Mouse (Mus musculus): ENCODE results near the gene Dock8.
A peak's percentile ranks its signal among the peaks of the same experiment; 100 is the strongest.

Dock8 gene

DNA sequence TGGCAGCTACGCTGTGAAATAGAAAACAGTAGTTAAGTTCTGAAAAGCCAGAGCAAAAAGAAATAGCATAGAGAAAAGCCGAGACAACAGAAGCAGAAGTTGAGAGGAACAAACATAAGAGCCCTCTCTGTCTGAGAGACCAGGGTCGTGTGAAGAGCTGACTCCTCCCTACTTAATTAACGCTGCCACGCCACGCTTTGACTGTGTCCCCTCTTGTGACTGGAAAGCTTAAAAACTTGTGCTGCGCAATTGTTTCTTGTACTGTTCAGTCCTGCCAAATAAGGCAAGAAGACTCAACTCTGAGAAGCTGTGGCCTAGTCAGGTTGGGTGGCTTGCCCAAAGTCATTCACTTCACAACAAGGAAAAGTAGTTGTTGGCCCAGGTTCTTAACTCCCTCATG lies 184.7 kb downstream of the Dock8 start:
- DNase-seq (ENCODE audit: low read depth, low spot score), result no peak

DNA sequence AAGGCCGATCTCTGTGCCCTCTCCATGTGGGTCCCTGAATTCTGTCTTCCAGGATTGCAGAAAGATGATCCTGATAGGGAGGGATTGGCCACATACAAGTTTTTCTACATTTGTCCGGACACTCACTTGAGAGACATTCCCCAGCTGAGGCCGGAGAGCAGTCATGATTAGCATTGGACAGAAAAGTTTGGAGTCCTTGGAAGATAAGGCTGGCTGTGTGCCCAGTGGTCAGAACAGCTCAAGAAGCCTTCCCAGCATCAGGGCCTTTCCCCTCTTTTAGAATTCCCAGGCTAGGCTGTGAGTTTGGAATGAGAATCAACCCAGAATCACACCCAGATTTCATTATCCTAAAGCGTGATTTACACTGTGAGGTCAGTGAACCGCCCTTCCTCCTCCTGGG lies 187.0 kb downstream of the Dock8 start:
- no peak for DNase-seq (ENCODE audit: low read depth, low spot score)

DNA sequence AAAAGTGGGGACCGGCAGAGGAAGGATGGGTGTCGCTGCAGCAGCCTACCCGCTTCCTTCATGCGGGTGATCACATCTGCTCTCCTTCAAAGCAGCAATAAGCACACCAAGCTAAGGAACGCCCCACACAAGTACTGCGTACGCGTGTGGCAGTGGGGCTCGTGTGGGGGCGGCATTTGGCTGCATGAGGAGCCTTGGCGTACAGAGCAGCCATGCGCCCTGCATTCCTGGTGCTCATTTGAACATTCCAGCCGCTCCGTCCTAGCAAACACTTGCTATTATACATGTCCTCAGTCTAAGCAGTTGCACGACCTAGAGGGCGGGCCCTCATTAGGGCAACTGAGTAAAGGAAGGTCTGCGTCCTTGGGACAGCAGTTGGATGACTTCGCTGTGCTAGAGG lies 188.3 kb downstream of the Dock8 start:
- no peak for DNase-seq (ENCODE audit: low read depth, low spot score)

DNA sequence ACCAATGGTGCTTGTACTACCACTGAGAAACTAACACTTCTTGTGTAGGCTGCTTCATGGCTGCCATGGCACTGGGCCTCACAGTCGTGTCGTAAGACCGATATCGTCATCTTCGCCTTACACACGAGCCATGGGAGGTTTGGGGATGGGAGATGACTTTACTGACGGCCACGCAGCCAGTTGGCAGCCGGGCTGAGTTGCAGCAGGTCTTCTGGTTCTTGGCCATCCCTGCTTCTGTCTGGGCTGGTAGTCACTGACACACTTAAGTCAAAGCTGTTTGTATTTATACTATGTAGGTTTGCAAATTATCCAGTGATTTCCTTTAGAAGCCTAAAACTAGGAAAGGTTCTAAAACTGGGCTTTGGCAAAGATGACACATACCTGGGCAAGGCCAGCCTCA lies 194.4 kb downstream of the Dock8 start:
- no peak for DNase-seq (ENCODE audit: low read depth, low spot score)

DNA sequence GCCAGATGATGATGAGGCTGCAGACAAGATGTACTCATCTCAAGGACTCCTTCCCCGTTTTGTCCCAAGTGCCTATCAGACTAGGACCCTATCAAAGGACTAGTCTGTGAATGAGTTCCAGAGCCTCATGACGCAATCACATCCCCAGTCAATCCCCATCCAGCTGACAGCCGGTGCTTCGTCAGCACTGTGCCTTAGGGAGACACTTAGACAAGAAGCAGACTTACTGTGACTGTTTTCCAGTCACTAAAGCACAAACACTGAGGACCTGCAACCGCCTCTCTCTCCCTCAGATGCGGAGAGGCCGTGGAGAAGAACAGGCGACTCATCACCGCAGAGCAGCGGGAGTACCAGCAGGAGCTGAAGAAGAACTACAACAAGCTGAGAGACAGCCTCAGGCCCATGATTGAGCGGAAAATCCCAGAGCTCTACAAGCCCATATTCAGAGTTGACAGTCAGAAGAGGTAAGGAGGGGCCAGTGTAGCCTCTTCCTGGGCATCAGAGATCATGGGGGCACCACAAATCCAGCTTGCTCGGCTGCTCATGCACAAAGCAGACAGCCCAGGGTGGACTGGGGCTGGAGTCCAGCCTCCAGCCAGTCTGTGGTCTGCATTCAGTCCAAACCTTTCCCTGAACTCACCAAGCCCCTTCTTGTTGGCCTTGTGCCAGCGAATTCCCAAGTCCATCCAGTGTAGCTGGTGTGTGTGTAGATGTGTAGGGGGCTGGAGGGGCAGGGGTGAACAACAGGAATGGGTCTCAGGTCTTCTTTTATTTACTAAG lies 200.9 kb downstream of the Dock8 start:
- DNase-seq (ENCODE audit: low read depth, low spot score), result no peak

- DNase-seq (ENCODE audit: low read depth, low spot score), result no peak
Observed at GRCm38 (mm10) chr19:25203077-25203476, 203.7 kb downstream of the Dock8 start.

DNA sequence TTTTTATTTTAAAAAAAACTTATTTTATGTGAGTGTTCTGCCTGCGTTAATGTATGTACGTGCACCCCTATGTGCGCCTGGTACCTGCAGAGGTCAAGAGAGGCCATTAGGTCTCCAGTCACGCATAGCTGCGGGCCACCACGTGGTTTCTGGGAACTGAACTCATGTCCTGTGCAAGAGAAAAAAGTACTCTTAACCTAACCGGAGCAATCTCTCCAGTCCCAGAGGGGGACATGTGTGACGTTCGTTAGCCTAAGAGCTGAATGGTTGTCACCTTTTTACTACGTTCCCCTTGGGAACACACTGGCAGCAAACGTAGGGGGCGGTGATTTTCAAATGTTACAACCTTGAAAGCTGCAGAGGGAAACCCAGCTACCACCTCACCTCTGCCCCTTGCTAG lies 207.6 kb downstream of the Dock8 start:
- DNase-seq (ENCODE audit: low read depth, low spot score), result no peak

- DNase-seq (ENCODE audit: low read depth, low spot score), result no peak
Observed at GRCm38 (mm10) chr19:25207731-25208361, 208.5 kb downstream of the Dock8 start.

- DNase-seq (ENCODE audit: low read depth, low spot score), result no peak
Observed at GRCm38 (mm10) chr19:25208596-25209110, 209.3 kb downstream of the Dock8 start.

DNA sequence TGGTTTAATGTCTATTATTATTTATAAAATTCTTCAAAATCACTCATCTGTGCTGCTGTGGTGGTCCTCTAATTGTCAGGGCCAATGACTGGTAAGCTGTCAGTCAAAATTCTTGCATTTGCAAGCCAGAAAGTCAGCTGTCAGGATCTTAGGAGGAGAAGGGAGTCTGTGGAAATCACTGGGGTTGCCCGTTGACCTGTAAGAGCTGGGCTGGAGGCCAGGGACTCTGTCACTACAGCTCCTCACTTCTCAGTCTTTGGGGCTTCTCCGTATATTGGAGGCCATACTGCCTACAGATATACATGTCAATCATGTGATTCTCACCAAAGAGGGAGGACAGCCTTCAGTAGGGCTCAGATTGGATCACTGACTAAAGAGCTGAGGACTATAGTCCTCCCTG lies 221.3 kb downstream of the Dock8 start:
- DNase-seq (ENCODE audit: low read depth, low spot score), result no peak

- no peak for DNase-seq (ENCODE audit: low read depth, low spot score)
Observed at GRCm38 (mm10) chr19:25221964-25222640, 222.8 kb downstream of the Dock8 start.

DNA sequence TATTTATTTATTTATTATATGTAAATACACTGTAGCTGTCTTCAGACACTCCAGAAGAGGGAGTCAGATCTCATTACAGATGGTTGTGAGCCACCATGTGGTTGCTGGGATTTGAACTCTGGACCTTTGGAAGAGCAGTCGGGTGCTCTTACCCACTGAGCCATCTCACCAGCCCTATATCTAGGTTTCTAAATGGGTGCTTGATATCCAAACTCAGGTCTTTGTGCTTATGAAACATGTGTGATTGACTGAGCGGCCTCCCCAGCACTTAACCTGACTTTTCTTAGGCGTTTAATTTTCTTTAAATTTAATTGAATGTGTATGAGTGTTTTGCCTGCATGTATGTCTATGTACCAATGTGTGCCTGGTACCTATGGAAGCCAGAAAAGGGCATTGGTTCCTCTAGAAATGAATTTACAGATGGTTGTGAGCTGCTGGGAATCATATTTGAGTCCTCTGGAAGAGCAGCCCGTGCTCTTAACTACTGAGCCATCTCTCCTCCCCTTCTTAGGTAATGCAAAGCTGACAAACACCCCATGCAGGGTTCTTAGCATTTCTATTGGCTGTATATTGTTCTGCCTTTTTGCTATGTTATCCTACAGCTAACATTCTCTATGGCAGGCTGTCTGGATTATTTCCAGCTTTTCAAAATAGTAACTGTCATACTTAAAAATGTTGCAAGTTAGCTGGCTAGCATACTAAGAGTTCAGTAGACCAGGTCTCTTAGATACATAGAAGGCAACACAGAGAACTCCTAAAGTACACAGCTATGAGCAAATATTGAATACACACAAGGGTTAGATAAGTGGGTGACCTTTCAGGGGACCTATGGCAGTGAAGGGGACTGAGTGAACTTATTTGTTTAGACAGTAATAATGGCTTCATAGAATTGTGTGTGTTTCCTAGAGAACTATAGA lies 231.0 kb downstream of the Dock8 start:
- DNase-seq (ENCODE audit: low read depth, low spot score), result no peak

GRCm38 (mm10) chr19:25230975-25231334 lies 231.6 kb downstream of the Dock8 start:
- DNase-seq (ENCODE audit: low read depth, low spot score), result no peak

- DNase-seq (ENCODE audit: low read depth, low spot score), result no peak
Observed at GRCm38 (mm10) chr19:25232032-25232431, 232.7 kb downstream of the Dock8 start.

- peak; percentile 55 for DNase-seq (ENCODE audit: low read depth, low spot score)
Observed at GRCm38 (mm10) chr19:25236596-25237491, 237.5 kb downstream of the Dock8 start, which contains the start of gene Kank1. TSS of gene Kank1 (plus strand) at chr19:25236975.

- peak; percentile 17 for DNase-seq (ENCODE audit: low read depth, low spot score)
Observed at GRCm38 (mm10) chr19:25237492-25238040, 238.2 kb downstream of the Dock8 start.

DNA sequence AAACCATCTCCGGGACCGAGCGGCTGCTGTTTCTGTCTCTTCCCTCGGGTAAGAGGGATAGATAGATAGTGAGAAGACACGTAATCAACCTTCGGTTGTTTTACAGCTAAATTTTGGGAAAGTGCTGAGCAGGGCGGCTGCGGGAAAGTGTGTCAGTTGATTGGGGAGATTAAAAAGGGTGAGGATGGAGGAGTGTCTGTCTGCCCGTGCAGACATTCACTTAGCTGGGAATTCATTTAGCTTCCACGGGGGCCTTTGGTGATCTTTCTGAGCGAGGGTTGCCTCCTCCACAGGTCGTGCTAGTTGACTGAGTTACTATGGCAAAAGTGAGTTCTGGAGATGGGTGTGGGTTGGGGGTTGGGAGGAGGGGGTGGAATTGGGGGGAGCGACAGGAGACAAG lies 238.8 kb downstream of the Dock8 start:
- DNase-seq (ENCODE audit: low read depth, low spot score), result no peak

GRCm38 (mm10) chr19:25243566-25243965 lies 244.2 kb downstream of the Dock8 start:
- DNase-seq (ENCODE audit: low read depth, low spot score), result no peak

GRCm38 (mm10) chr19:25246062-25246461 lies 246.7 kb downstream of the Dock8 start:
- no peak for DNase-seq (ENCODE audit: low read depth, low spot score)
